Mouse (Mus musculus) B cell, adult 2 months (primary cell): Measurements from ENCODE around the gene Elfn2.
A peak's percentile ranks its signal among the peaks of the same experiment; 100 is the strongest.

Source experiments
- DNase-seq, 2 experiments: peaks; one replicate each; pipeline ENCODE4 v3.0.0; 2022

The Elfn2 gene

GRCm38 (mm10) chr15:78720094-78720493 is 1.5 kb upstream of the Elfn2 start:
- peak; percentile 77 to 78 for DNase-seq

GRCm38 (mm10) chr15:78719416-78719815 is 845 bp upstream of the Elfn2 start:
- no peak for DNase-seq

GRCm38 (mm10) chr15:78716936-78717335 is 1.6 kb downstream of the Elfn2 start:
- no peak for DNase-seq

- no peak for DNase-seq
These were observed 2.7 kb downstream of the Elfn2 start for GRCm38 (mm10) chr15:78715856-78716255.

- DNase-seq: no peak
These were observed 4.8 kb downstream of the Elfn2 start for GRCm38 (mm10) chr15:78713751-78714150.

- DNase-seq: peak; percentile 53 to 60
These were observed 6.0 kb downstream of the Elfn2 start for GRCm38 (mm10) chr15:78712335-78713258.

- DNase-seq: no peak
These were observed 6.6 kb downstream of the Elfn2 start for GRCm38 (mm10) chr15:78711935-78712334.

GRCm38 (mm10) chr15:78710634-78711033 is 7.9 kb downstream of the Elfn2 start:
- no peak for DNase-seq

GRCm38 (mm10) chr15:78709767-78710166 is 8.8 kb downstream of the Elfn2 start:
- no peak for DNase-seq

- DNase-seq: no peak
These were observed 11.9 kb downstream of the Elfn2 start for GRCm38 (mm10) chr15:78706630-78707029.

- DNase-seq: no peak
These were observed 13.7 kb downstream of the Elfn2 start for GRCm38 (mm10) chr15:78704824-78705223.

GRCm38 (mm10) chr15:78704007-78704406 is 14.6 kb downstream of the Elfn2 start:
- no peak for DNase-seq

- no peak for DNase-seq
These were observed 18.2 kb downstream of the Elfn2 start for GRCm38 (mm10) chr15:78700420-78700819.

- DNase-seq: no peak
These were observed 19.1 kb downstream of the Elfn2 start for GRCm38 (mm10) chr15:78699513-78699912.

GRCm38 (mm10) chr15:78698491-78699135 is 20.0 kb downstream of the Elfn2 start:
- no peak for DNase-seq

GRCm38 (mm10) chr15:78698084-78698483 is 20.5 kb downstream of the Elfn2 start:
- DNase-seq: no peak

GRCm38 (mm10) chr15:78695745-78696144 is 22.8 kb downstream of the Elfn2 start:
- DNase-seq: no peak

GRCm38 (mm10) chr15:78692505-78692904 is 26.1 kb downstream of the Elfn2 start:
- no peak for DNase-seq

- peak; percentile 39 to 47 for DNase-seq
These were observed 27.9 kb downstream of the Elfn2 start for GRCm38 (mm10) chr15:78690716-78691115.

GRCm38 (mm10) chr15:78686910-78687309 is 31.7 kb downstream of the Elfn2 start:
- DNase-seq: no peak

GRCm38 (mm10) chr15:78684111-78684510 is 34.5 kb downstream of the Elfn2 start:
- DNase-seq: no peak

- no peak for DNase-seq
These were observed 35.1 kb downstream of the Elfn2 start for GRCm38 (mm10) chr15:78683474-78683873.

- DNase-seq: no peak
These were observed 36.8 kb downstream of the Elfn2 start for GRCm38 (mm10) chr15:78681781-78682180.

- no peak for DNase-seq
These were observed 37.3 kb downstream of the Elfn2 start for GRCm38 (mm10) chr15:78681301-78681700.
